Mouse (Mus musculus) liver, embryonic 11.5 days (tissue): Measurements from ENCODE around the gene Mapkap1. TPM values are rescaled to one million over a fixed set of nuclear protein-coding genes. Genes with fewer than 3 reads are reported as not detected.

Experiments
- ATAC-seq: fragments of 200-750 bp; cut with Nextera tagmentation; replicated peaks from 2 replicates; pipeline ENCODE4 v1.8.0; 2017; ENCODE audit warnings: moderate number of reproducible peaks, mild to moderate bottlenecking, moderate TSS enrichment, moderate library complexity; ENCODE audit not compliant: low FRiP score
- DNase-seq: peaks from one replicate; pipeline ENCODE4 v3.0.0-alpha.2; 2017; ENCODE audit warnings: low spot score
- H3K27ac ChIP-seq: fragments of 300-500 bp; sonication (generic); 2 replicates; pipeline ENCODE4 v1.5.1; 2014; ENCODE audit warnings: mild to moderate bottlenecking, low read depth, low read length, control low read depth
- H3K27me3 ChIP-seq: fragments of 300-500 bp; sonication (generic); replicated peaks from 2 replicates; pipeline ENCODE4 v1.6.1; 2014; ENCODE audit warnings: low read length, mixed read lengths; ENCODE audit not compliant: control insufficient read depth, insufficient read depth
- H3K36me3 ChIP-seq: fragments of 300-500 bp; sonication (generic); 2 replicates; pipeline ENCODE4 v1.6.1; 2014; ENCODE audit warnings: mild to moderate bottlenecking, low read length, moderate library complexity, mixed read lengths; ENCODE audit not compliant: control insufficient read depth, insufficient read depth
- H3K4me1 ChIP-seq: fragments of 300-500 bp; sonication (generic); replicated peaks from 2 replicates; pipeline ENCODE4 v1.6.1; 2014; ENCODE audit warnings: low read length, mixed read lengths; ENCODE audit not compliant: control insufficient read depth, insufficient read depth
- H3K4me2 ChIP-seq: fragments of 300-500 bp; sonication (generic); 2 replicates; pipeline ENCODE4 v1.6.1; 2014; ENCODE audit warnings: mild to moderate bottlenecking, control low read depth, moderate library complexity
- H3K4me3 ChIP-seq: fragments of 300-500 bp; sonication (generic); 2 replicates; pipeline ENCODE4 v1.5.1; 2014; ENCODE audit warnings: low read depth, low read length, control low read depth
- H3K9ac ChIP-seq: fragments of 300-500 bp; sonication (generic); 2 replicates; pipeline ENCODE4 v1.6.1; 2014; ENCODE audit warnings: low read depth, low read length, control low read depth
- H3K9me3 ChIP-seq: fragments of 300-500 bp; sonication (generic); 2 replicates; pipeline ENCODE4 v1.6.1; 2016; ENCODE audit warnings: low read length, inconsistent platforms, mixed read lengths; ENCODE audit not compliant: control insufficient read depth
- WGBS: fragments of 180-500 bp; shearing (Covaris S2); extraction: QIAGEN DNeasy Blood & Tissue Kit; methylation state at CpG from one replicate; pipeline ENCODE4 v1.1.7; 2014; 5-methylcytosine and 5-hydroxymethylcytosine counted together
- polyA plus RNA-seq: library from polyadenylated mRNA; unstranded; fragments of >200 nt; fragmentation: Nextera tagmentation; extraction: Ambion mirVana; gene quantifications from 2 replicates; pipeline ENCODE4 v1.2.1, GENCODE M21; 2014

The Mapkap1 gene
- polyA plus RNA-seq, 1 experiment from 2014 or later, result 62.4 TPM

GRCm38 (mm10) chr2:34630445-34630844, 223.9 kb downstream of the Mapkap1 start:
- 79% methylated on average over 6 of the region's 6 CpGs for WGBS
- Histone ChIP-seq H3K4me1 (peaks cover 6% of the 10 kb centered on the region), H3K9ac (no peak overlapping the region), H3K4me3 (no peak overlapping the region), H3K4me2 (no peak overlapping the region), H3K27ac (no peak overlapping the region), H3K9me3 (no peaks in the 10 kb centered on the region), H3K27me3 (no peaks in the 10 kb centered on the region), H3K36me3 (no peaks in the 10 kb centered on the region)
- no peak for ATAC-seq
- DNase-seq, result no peak

GRCm38 (mm10) chr2:34632051-34632450, 225.5 kb downstream of the Mapkap1 start:
- Histone ChIP-seq H3K4me1 (peaks cover 5% of the 10 kb centered on the region), H3K9ac (no peak overlapping the region), H3K4me2 (no peak overlapping the region), H3K9me3 (no peaks in the 10 kb centered on the region), H3K36me3 (no peaks in the 10 kb centered on the region), H3K27me3 (no peaks in the 10 kb centered on the region), H3K27ac (no peak overlapping the region), H3K4me3 (no peak overlapping the region)
- 82% methylated on average over 12 of the region's 12 CpGs for WGBS
- DNase-seq, result no peak
- no peak for ATAC-seq

GRCm38 (mm10) chr2:34635249-34636165, 228.9 kb downstream of the Mapkap1 start:
- ATAC-seq, result no peak
- no peak overlapping the region for H3K27ac ChIP-seq

GRCm38 (mm10) chr2:34638955-34639650, 232.5 kb downstream of the Mapkap1 start:
- Histone ChIP-seq H3K4me1 (no peaks in the 10 kb centered on the region; the same call in 1 of the 2 replicates), H3K27ac (no peak overlapping the region), H3K9me3 (no peaks in the 10 kb centered on the region), H3K36me3 (no peaks in the 10 kb centered on the region), H3K4me2 (peak overlapping the region; percentile 87), H3K27me3 (no peaks in the 10 kb centered on the region), H3K4me3 (peak overlapping the region; percentile 45), H3K9ac (peak overlapping the region; percentile 55)
- DNase-seq, result peak; percentile 81
- WGBS, result 28% methylated on average over 37 of the region's 37 CpGs
- peak; percentile 75 for ATAC-seq

More at GRCm38 (mm10) chr2:34635249-34636165, 228.9 kb downstream of the Mapkap1 start:
- 74% methylated on average over 14 of the region's 14 CpGs for WGBS
- Histone ChIP-seq H3K9ac (no peak overlapping the region), H3K4me1 (no peaks in the 10 kb centered on the region; the same call in 1 of the 2 replicates), H3K4me2 (no peak overlapping the region), H3K9me3 (no peaks in the 10 kb centered on the region), H3K27me3 (no peaks in the 10 kb centered on the region), H3K36me3 (no peaks in the 10 kb centered on the region), H3K4me3 (no peak overlapping the region)
- DNase-seq, result no peak

GRCm38 (mm10) chr2:34639725-34640124, 233.2 kb downstream of the Mapkap1 start:
- Histone ChIP-seq H3K4me3 (peak overlapping the region; percentile 45; the same call in 1 of the 2 replicates), H3K27me3 (no peaks in the 10 kb centered on the region), H3K36me3 (no peaks in the 10 kb centered on the region), H3K9ac (no peak overlapping the region), H3K27ac (no peak overlapping the region), H3K4me1 (no peaks in the 10 kb centered on the region; the same call in 1 of the 2 replicates), H3K4me2 (no peak overlapping the region; the same call in 1 of the 2 replicates), H3K9me3 (no peaks in the 10 kb centered on the region)
- 55% methylated on average over 5 of the region's 5 CpGs for WGBS
- DNase-seq, result no peak
- no peak for ATAC-seq

GRCm38 (mm10) chr2:34642351-34642750, 235.8 kb downstream of the Mapkap1 start:
- ATAC-seq, result no peak
- Histone ChIP-seq H3K4me1 (peaks cover 4% of the 10 kb centered on the region; the same call in 1 of the 2 replicates), H3K9ac (no peak overlapping the region), H3K27ac (no peak overlapping the region), H3K27me3 (no peaks in the 10 kb centered on the region), H3K4me3 (no peak overlapping the region), H3K9me3 (no peaks in the 10 kb centered on the region), H3K36me3 (no peaks in the 10 kb centered on the region), H3K4me2 (no peak overlapping the region)
- no peak for DNase-seq
- 26% methylated on average over 2 of the region's 2 CpGs for WGBS

- H3K9ac ChIP-seq, result no peak overlapping the region
- ATAC-seq, result no peak
- H3K27me3 ChIP-seq, result no peaks in the 10 kb centered on the region
- H3K4me2 ChIP-seq, result peak overlapping the region; percentile 30
- 38% methylated on average over 22 of the region's 22 CpGs for WGBS
- no peak overlapping the region for H3K27ac ChIP-seq
- no peaks in the 10 kb centered on the region for H3K36me3 ChIP-seq
- peaks cover 4% of the 10 kb centered on the region; the same call in 1 of the 2 replicates for H3K4me1 ChIP-seq
- H3K9me3 ChIP-seq, result no peaks in the 10 kb centered on the region
- DNase-seq, result no peak
- H3K4me3 ChIP-seq, result no peak overlapping the region
Measured at GRCm38 (mm10) chr2:34644571-34645526, 238.3 kb downstream of the Mapkap1 start.
